Mouse (Mus musculus) gastrocnemius, adult 2 months (tissue): ENCODE data around the gene Bcas3. TPM values are rescaled to one million over a fixed set of nuclear protein-coding genes. Genes with fewer than 3 reads are reported as not detected.
A peak's percentile ranks its signal among the peaks of the same experiment; 100 is the strongest.

Experiments
- DNase-seq: peaks from one replicate; pipeline ENCODE4 v3.0.0; 2022
- H3K27ac ChIP-seq: fragments of 200-600 bp; 2 replicates; pipeline ENCODE4 v1.8.1; 2022; ENCODE audit warnings: mild to moderate bottlenecking
- H3K4me3 ChIP-seq: fragments of 200-600 bp; 2 replicates; pipeline ENCODE4 v1.8.1; 2022; ENCODE audit warnings: mild to moderate bottlenecking, moderate library complexity
- CTCF ChIP-seq: fragments of 200-600 bp; IDR thresholded peaks from 2 replicates; pipeline ENCODE4 v1.8.1; 2022; ENCODE audit warnings: antibody characterized with exemption, mild to moderate bottlenecking, moderate library complexity
- intact Hi-C: fragments of 180-260 bp; cut with DNase I; formaldehyde crosslinking; loops from one replicate; pipeline ENCODE4 v1.15.1; 2025
- total RNA-seq, 2 experiments: library from RNA; stranded (reverse); gene quantifications; 2 replicates each; pipeline ENCODE4 v1.2.3; 2021

Gene Bcas3
- total RNA-seq, 2 experiments from 2014 or later: 39.6 to 46.6 TPM

- intact Hi-C loops: no loop called here
- H3K4me3 ChIP-seq: no peak overlapping the region
- TF ChIP-seq CTCF: no peak
- DNase-seq: no peak
- H3K27ac ChIP-seq: no peak overlapping the region
Measured at GRCm38 (mm10) chr11:85755503-85756044, 402.6 kb downstream of the Bcas3 start.

- H3K27ac ChIP-seq: no peak overlapping the region; the same call in 1 of the 2 replicates
- no peak overlapping the region for H3K4me3 ChIP-seq
- DNase-seq: no peak
- no peak for TF ChIP-seq CTCF
- intact Hi-C loops: no loop called here
Measured at GRCm38 (mm10) chr11:85758891-85759290, 405.9 kb downstream of the Bcas3 start.

- TF ChIP-seq CTCF: no peak; the same call in 1 of the 2 replicates
- peak; percentile 65 for DNase-seq
- H3K4me3 ChIP-seq: peak overlapping the region; percentile 38
- peak overlapping the region; percentile 82 for H3K27ac ChIP-seq
- intact Hi-C loops: loop anchor here (5.0 kb wide), 1 partner anchor 62 kb away; no protein-coding TSS in a partner anchor
Measured at GRCm38 (mm10) chr11:85759634-85760439, 406.9 kb downstream of the Bcas3 start.

- DNase-seq: peak; percentile 75
- no peak for TF ChIP-seq CTCF
- intact Hi-C loops: loop anchor here (5.0 kb wide), 1 partner anchor 62 kb away; no protein-coding TSS in a partner anchor
- H3K27ac ChIP-seq: peak overlapping the region; percentile 82
- H3K4me3 ChIP-seq: peak overlapping the region; percentile 38
Measured at GRCm38 (mm10) chr11:85760486-85761141, 407.6 kb downstream of the Bcas3 start.

GRCm38 (mm10) chr11:85761170-85761569, 408.2 kb downstream of the Bcas3 start:
- H3K27ac ChIP-seq: peak overlapping the region; percentile 82

GRCm38 (mm10) chr11:85763655-85764054, 410.7 kb downstream of the Bcas3 start:
- TF ChIP-seq CTCF: no peak

More at GRCm38 (mm10) chr11:85761170-85761569, 408.2 kb downstream of the Bcas3 start:
- no peak for TF ChIP-seq CTCF
- no peak for DNase-seq
- intact Hi-C loops: loop anchor here (5.0 kb wide), 1 partner anchor 61 kb away; no protein-coding TSS in a partner anchor
- no peak overlapping the region for H3K4me3 ChIP-seq

GRCm38 (mm10) chr11:85766106-85766723, 413.2 kb downstream of the Bcas3 start:
- H3K4me3 ChIP-seq: no peak overlapping the region
- H3K27ac ChIP-seq: peak overlapping the region; percentile 16; the same call in 1 of the 2 replicates
- DNase-seq: no peak
- TF ChIP-seq CTCF: no peak
- intact Hi-C loops: no loop called here

More at GRCm38 (mm10) chr11:85763655-85764054, 410.7 kb downstream of the Bcas3 start:
- Histone ChIP-seq H3K4me3 (no peak overlapping the region), H3K27ac (no peak overlapping the region)
- intact Hi-C loops: loop anchor here (5.0 kb wide), 1 partner anchor 59 kb away; no protein-coding TSS in a partner anchor
- no peak for DNase-seq

- no peak for TF ChIP-seq CTCF
- DNase-seq: no peak
- no peak overlapping the region for H3K4me3 ChIP-seq
- H3K27ac ChIP-seq: no peak overlapping the region
- intact Hi-C loops: no loop called here
Measured at GRCm38 (mm10) chr11:85766811-85767210, 413.8 kb downstream of the Bcas3 start.

- intact Hi-C loops: no loop called here
- no peak for DNase-seq
- H3K4me3 ChIP-seq: no peak overlapping the region
- TF ChIP-seq CTCF: no peak
- no peak overlapping the region for H3K27ac ChIP-seq
Measured at GRCm38 (mm10) chr11:85769740-85770139, 416.8 kb downstream of the Bcas3 start.

- TF ChIP-seq CTCF: no peak
Measured at GRCm38 (mm10) chr11:85773391-85773790, 420.4 kb downstream of the Bcas3 start.

GRCm38 (mm10) chr11:85774707-85775106, 421.7 kb downstream of the Bcas3 start:
- no peak for TF ChIP-seq CTCF
- intact Hi-C loops: no loop called here
- DNase-seq: no peak
- H3K4me3 ChIP-seq: no peak overlapping the region
- no peak overlapping the region for H3K27ac ChIP-seq

More at GRCm38 (mm10) chr11:85773391-85773790, 420.4 kb downstream of the Bcas3 start:
- Histone ChIP-seq H3K4me3 (no peak overlapping the region), H3K27ac (no peak overlapping the region)
- no peak for DNase-seq
- intact Hi-C loops: no loop called here

GRCm38 (mm10) chr11:85775492-85775891, 422.5 kb downstream of the Bcas3 start:
- TF ChIP-seq CTCF: no peak
- Histone ChIP-seq H3K27ac (no peak overlapping the region), H3K4me3 (no peak overlapping the region)
- peak; percentile 30 for DNase-seq
- intact Hi-C loops: no loop called here
